Mouse (Mus musculus) CD8-positive naive resting alpha-beta T cell, adult 2 months (primary cell): ENCODE results near the gene Tmem132c.

Experiments used
- DNase-seq, 2 experiments: peaks; one replicate each; pipeline ENCODE4 v3.0.0; 2022; ENCODE audit warnings: low read depth in 2 of 2, low spot score in 2 of 2

Tmem132c gene

DNA sequence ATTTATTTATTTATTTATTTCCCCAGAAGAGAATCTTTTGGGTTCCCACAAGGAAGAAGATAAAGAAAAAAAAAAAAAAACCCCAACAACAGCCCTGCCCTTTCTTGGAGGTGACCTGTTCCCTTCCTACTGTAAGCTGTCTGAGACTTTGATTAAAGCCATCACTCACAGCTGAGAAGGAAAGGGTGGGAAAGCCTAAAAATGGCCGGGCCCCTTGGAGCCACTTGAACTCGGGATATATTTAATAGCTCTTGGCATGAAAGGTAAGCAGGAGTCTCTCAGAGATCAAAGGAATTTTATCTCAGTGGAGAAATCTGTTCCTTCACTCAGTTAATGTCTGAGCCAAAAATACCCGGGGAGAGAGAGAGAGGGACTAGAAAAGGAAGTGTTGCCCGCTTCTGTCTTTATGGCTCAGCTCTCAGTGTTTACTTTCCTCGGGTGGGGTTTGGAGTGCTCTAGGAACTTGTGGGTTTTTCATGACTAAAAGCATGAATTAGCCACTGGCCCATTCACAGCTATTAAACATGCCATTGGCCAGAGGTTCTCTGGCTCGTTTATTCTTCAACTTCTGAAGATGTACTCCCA is 41.0 kb downstream of the Tmem132c start:
- no peak for DNase-seq

DNA sequence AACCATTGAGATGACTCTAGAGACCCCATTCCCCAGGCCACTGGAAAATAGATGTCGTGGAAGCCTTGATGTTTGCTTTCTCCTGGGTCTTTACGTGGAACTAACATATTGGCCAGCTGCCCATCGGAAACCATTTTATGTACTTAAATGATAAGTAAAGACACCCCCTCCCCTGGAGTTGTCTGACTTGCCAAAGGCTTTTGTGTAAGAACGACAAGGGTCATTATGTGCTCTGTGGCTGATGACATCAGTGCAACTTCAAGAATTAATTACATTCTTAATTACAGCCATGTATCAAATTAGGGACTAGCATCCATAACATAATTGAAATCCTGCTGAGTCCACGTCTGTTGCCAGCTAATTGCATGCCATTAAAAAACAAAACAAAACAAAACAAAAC is 45.3 kb downstream of the Tmem132c start:
- no peak for DNase-seq

DNA sequence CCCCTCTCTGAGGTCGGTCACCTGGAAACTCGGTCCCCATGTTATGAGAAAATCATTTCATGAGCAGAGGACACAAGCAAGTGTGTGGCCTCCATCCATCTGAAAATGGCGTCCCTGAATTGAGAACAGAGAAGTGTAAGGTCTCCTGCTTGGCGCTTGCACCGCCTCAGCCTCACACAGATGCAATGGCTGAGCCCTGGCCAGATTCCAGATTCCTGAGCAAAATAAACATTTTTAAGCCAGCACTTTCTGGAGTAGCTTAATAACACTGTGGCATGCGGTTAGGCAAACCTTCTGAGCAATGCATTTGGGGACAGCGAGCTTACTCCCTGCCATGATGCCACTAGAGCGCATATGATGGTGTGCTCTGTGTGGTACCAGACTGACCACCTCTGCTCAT is 48.1 kb downstream of the Tmem132c start:
- DNase-seq: no peak

DNA sequence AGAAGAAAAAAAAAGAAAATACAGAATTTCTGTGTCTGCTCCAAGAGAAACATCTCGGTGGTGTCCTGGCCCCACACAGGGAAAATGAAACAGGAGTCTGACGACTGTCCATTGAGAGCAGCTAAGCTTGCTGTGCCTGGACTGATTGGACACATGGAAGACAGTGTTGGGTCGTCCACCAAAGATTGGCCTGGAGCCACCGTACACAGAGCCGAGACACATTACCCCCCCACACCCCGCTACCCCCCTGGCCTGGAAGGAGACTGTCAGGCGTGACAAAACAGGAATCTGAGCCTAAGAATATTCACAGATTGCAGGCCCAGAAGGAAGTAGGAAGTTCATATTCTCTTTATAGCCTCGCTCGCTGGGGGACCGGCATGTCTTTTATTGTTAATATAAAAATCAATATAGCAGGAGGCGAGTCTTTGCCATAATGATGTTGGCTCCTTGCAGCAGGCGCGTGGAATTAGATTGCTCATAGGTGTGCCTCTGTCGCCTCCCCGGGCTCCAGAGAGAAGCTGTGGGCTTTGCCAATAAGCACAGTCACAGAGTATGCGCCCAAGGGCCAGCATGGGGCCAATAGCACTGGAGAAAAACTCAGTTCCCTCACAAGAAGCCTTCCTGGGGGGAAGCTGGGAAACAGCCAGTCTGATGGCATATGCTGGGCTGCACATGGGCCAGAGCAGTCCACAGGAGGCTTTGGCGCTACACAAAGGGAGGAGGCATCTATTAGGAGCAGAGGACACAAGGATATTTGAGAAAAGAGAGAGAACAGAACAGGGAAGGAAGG is 49.0 kb downstream of the Tmem132c start:
- no peak for DNase-seq

DNA sequence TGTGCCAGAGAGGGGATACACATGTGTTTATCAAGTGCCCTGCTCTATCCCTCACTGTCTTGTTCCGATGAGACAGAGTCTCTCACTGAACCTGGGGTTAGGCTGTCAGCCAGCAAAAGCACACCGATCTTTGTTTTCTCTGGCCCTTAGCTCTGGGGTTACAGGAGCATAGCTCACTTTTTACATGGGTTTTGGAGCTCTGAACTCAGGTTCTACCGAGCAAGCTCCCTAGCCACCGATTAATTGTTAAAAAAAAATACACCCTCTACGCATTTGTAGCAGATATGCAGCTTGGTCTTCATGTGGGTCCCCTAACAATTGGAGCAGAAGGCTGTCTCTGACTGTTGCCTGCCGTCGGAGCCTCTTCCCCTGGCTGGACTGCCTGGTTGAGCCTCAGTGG is 50.0 kb downstream of the Tmem132c start:
- no peak for DNase-seq

DNA sequence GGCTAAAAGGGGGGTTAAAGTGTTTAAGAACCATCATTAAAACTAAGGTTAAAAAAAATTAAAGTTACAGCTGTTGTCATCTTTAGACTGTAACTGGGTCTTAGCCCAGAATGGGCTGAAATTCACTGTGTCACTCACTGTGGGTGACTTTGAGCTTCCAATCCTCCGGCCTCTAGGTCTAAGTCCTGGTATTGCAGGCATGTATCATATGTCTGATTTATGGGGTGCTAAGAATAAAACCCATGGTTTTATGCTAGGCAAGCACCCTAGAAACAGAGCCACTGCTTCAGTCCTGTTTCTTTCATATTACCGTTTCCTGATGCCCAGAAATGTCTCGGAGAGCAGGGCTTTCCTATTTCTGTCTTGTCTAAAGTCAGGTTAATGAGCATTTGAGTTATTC is 52.1 kb downstream of the Tmem132c start:
- DNase-seq: no peak

DNA sequence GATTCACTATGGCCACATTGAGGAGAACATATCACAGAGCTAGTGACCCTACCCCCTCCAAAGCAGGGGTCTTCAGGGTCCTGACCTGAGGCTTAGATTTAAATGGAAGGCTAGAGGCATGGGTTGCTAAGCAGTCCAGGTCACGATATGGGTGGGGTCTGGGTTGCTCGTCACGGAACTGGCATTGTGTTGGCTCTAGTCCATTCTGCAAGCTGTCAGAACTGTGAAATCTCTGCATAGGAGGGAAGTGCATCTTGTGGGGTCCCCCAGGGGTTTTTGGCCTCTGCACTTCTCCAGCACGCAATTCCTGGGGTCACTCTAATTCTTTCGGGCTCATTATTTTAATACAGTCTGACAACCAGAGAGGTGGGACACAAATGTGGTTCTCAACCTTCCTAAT is 55.9 kb downstream of the Tmem132c start:
- DNase-seq: no peak

DNA sequence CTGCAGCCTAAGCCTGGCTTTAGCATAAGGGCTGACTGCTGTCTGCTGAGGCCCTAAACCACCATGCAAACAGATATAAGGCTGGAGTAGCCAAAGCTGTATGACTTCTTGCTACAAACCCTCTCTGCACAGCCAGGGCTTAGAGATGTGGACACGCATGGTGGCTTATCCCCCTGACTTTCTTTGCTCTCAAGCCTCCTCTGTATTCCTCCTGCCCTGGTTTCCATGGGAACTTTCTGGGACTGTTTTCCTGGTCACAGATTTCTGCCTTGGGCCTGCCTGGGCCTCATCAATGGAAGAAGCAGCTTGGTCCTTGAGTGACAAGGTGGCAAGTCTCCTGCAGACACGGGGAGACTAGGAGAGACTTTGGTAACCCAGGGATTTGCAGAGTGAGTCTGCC is 56.5 kb downstream of the Tmem132c start:
- no peak for DNase-seq

DNA sequence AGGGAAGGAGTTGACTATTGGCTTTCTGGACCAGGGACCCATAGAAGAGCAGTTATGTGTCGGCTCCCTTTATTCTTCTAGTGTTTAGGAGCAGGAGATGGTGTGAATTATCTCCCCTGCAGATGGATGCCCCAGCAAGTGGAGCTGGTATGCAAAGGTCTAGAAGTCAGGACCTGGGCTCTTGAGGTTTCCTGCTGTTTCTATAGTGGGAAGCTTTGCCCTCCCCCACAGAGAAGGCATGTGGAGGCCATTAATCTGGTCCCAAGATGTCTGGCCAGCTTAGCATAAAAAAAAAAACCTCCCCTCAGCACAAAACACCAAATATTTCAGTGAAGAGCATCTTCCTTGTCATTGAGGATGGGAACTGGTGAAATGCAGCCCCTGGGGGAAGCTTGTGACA is 57.4 kb downstream of the Tmem132c start:
- DNase-seq: no peak

DNA sequence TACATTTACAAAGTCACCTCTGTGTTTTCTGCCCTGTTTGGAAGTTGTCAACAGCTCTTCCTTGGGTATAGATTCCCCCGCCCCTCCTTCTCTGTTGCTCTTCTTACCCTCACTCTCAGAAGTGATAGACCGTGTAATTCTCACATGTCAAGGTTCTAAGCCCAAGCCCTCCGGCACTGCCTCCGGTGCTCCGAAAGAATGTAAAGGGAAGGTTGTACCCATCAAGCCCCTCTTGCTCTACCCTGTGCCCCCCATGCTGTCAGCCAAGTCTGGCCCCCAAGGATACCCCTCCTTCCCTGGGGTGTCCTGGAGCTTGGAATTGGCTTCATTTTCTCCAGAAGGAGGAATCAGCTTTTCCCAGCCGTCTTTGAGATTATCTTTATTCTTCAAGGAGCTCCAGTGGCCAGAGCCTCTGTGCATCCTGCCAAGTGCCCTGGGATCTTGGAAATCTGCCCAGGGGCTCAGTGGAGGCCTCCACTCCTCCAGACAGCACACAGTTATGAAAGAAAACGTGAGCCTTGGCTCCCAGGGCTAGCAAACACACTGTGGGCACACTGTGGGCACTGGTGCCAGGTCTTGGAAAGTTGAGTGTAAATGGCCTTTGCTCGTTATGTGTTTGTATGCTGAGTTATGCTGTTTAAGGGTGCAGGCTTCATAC is 59.1 kb downstream of the Tmem132c start:
- DNase-seq: no peak

DNA sequence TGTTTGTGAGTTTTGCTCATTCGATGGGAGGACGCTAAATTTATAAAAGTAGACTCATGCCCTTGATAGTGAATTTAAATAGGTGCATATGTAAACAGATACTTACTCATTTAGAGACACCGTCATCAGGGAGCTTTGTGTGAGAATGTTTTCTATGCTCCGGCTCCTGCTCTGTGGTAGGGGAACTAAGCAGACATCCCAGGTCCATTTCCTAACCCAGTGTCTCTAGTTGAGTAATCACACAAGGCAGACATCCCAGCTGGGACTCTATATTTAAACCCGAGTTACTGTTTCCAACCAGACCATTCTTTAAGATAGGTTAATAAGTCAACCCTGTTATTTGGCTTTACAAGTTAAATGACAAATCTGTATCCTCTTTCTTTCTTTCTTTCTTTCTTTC is 63.7 kb downstream of the Tmem132c start:
- DNase-seq: no peak

DNA sequence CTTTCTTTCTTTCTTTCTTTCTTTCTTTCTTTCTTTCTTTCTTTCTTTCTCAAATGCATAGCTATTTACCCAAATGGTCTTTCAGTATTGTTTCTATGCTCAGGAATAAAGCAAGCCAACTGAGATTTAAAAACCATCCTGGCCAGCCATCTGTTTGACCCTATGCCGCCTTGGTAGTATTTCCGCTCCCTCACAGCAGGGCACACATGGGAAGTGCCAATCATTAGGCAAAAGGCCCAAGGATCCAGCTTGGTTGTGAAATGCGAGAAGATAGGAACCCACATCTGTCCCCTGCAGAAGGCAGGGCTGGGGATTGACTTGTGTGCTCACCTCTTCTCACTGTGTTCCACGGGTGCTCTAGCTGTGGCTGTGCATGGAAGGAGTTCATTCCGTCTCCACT is 64.1 kb downstream of the Tmem132c start:
- DNase-seq: no peak

DNA sequence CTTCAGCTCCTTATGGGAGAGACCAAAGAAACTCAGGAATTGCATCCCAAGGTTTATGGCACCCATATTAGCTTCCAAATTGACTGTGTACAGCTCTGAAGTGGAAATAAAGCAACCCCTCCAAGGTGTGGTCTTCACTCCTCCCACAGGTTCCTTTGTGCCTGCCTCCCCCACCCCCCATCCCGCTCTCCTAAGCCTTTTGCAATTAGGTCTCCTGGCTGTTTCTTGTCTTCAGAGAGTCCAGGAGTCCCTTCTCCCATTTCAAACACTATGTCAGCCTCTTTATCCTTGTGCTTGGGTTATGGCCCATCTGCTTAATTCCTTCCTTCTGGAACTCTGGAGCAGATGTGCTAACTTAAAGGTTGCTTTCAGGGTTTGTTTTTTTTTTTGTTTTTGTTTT is 65.1 kb downstream of the Tmem132c start:
- DNase-seq: no peak

DNA sequence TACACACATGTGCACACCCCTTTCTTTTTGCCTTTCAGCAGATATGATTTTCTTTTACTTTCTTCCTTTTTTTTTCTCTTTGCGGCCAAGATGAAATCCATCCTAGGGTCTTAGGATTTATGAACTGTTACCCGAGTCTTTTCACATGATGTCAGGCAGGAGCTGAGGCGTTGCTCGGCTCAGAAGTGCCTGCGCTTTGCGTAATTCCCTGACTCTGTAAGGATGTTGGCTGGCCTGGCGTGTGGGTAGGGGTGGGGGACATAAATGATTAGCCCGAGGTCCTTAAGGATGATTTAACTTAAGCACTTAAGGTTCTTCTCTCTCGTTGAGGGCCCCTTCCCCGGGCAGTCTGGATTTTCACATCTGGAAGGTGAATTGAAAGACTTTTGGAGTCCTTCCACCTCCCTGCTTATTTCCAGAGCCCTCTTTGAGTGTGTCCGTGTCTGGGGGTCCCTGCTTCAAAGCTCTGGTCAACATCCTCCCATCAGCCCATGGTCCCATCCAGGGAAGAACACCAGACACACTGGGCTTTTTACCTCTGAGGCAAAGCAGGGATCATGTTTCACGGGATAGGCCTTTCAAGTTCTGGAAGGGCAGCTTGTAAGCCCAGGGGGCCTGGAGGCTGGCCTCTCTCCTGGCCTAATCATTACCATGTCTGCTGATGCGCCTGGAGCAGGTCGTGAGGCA is 68.9 kb downstream of the Tmem132c start:
- DNase-seq: no peak

DNA sequence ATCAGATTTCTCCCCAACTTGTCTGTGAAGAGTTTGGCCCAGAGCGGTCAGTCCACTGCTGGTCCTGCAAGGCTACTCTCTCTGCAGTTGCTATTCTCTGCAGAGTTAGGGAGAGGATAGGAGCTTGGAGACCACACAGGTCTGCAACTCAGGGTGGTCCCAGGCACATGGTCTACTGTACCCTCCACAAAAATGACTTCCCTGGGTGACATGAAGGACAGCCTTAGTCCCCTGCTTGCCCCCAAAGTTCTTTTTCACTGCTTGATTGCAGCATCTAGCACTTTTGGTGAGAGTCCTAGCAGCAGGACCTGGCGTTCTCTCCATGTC is 69.4 kb downstream of the Tmem132c start:
- no peak for DNase-seq

DNA sequence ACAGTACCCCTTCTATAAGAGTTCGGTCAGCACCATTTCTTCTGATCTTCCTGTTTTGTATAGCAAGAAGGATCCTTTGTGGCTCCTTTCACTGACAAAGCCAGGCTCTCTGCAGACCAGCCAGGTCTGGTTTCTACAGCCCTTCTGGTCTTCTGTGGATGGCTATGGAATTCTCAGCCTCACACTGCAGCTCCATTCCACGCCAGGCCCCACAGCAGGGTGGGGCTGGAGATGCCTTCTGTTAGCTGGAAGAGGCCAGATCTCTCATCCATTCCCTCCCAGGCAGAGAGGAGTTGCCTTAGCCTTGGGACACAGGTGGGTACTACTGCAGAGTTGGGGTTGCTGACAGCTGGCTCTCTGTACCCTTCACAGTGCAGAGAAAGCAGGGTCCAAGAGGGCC is 72.0 kb downstream of the Tmem132c start:
- DNase-seq: no peak

DNA sequence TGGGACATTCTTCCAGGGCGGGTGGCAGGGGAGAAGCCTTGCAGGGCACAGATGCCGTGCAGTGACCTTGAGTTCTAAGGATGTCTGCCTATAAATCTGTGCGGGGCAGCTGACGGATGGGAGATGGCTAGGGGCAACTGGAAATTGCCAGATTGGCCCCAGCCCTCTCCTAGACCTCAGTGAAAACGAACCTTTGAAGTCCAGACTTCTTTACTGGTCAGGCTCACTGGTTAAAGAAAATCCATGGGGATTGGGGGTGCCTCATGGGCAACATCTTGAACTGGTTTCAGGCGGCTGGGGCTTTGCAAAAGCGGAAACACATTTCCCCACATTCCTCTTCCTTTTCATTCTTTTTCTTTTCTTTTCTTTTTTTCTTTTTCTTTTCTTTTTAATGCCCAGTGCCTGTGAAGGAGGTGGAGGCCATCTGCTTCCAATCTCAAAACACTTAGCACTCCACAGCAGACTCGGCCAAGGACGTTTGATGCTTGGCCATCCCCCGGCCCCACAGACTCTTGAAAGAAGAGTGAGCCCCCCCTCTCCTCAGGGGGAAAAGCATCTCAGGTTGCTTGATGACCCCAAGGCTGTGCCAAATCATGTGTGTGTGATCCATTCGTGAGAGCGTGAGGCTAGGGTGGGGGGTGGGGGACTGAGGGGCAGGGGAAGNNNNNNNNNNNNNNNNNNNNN is 77.6 kb downstream of the Tmem132c start:
- DNase-seq: no peak

DNA sequence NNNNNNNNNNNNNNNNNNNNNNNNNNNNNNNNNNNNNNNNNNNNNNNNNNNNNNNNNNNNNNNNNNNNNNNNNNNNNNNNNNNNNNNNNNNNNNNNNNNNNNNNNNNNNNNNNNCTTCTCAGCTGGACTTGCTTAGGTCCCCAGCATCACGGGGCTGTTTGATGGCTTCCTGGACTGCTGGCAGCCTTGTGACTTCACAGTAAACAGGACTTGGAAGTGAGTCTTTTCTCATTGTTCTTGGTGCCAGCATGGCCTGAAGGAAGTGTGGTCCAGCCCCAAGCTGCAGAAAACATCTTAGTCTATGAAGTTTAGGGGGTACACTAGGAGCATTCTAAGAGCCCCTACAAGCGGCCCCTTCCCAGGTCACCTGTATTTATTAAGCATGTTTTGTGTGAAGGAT is 83.0 kb downstream of the Tmem132c start:
- no peak for DNase-seq

DNA sequence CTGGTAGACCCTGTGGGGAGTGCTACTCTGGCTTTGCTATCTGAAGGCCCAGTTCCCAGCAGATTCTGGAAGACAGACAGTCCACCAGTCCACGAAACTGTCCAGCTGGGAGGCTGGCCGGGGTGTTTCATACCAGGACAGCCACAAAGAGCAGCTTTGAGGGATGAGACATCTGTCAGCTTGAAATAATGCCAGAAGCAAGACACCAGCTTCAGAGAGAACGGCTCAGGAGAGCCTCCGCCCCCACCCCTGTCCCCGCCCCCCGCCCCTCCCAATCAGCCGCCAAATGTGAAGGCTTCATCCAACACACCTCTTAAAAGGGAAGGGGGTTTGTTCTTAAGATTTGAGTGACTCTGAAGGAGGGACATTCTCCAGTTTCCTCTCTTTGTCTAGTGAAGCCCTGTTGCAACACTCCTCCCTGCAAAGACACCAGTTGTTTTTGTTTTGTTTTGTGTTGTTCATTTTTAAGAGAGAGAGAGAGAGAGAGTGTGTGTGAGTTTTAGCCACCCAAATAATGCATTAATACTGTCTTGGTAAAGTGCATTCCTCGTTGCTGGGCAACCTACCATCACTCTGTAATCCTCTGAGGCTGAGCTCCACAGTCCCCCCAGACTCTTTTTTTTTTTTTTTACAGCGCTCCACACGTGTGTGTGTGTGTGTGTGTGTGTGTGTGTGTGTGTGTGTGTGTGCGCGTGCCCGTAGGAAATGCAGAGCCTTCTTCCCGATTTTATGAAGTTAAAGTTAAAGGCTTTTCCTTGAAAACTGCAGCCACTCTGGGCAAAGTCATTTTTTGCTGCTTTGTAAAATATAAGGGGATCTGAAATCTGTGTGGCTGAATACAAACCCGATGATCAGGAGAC is 94.7 kb downstream of the Tmem132c start:
- no peak for DNase-seq

DNA sequence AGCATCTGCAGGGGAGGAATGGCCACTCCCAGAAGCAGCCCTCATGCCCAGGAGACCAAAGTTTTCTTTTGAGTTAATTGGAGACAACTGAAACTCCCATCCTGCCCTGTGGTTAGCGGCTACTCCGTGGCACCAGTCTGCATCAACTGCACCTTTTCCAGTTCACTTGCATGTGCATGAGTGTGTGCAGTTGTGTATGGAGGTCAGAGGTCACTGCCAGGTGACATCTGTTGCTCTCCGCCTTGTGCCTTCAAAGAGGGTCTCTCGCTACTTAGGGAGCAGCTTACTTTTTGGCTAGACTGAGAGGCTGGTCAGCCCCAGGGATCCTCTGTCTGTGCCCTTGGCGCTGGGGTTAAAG is 95.3 kb downstream of the Tmem132c start:
- DNase-seq: no peak

DNA sequence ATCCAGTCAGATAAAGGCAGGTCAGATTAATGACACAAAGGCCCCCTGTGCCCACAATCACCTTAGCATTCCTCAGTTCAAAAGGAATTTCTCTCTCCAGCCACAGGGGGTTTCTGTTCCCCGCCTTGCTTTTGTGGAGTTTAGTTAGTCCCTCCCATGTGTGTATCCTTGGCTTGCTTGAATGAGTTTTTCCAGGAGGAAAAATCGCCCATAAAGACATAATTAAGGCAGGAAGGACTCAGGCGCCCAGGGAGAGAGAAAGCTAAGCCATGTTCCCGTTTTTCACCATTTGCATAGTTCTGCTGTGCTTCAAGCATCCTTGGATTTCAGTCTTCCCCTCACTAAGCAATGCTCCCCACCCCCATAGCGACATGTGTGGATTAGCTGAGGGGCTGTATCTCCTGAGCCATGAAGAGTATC is 97.4 kb downstream of the Tmem132c start:
- no peak for DNase-seq
